Mouse (Mus musculus) heart, embryonic 14.5 days (tissue): ENCODE data around the gene Dus2. TPM values are rescaled to one million over a fixed set of nuclear protein-coding genes. Genes with fewer than 3 reads are reported as not detected.

Experiments used
- ATAC-seq: fragments of 200-750 bp; cut with Nextera tagmentation; 2 replicates; pipeline ENCODE4 v1.8.0; 2017; ENCODE audit warnings: low read depth, moderate TSS enrichment; ENCODE audit not compliant: insufficient number of reproducible peaks, insufficient read depth, low FRiP score
- H3K27ac ChIP-seq, 2 experiments: fragments of 200-500 bp in 1 of 2; fragments of 300-500 bp in 1 of 2; sonication (generic) in 1 of 2; replicated peaks in 1 of 2; 2 replicates each; pipeline ENCODE4 v1.5.1; 2012 to 2014; ENCODE audit warnings: low read depth in 2 of 2, low read length in 2 of 2, control low read depth in 1 of 2, mild to moderate bottlenecking in 1 of 2, mixed read lengths in 1 of 2; ENCODE audit not compliant: control insufficient read depth in 1 of 2, insufficient read depth in 1 of 2
- H3K27me3 ChIP-seq: fragments of 300-500 bp; sonication (generic); 2 replicates; pipeline ENCODE4 v1.6.1; 2014; ENCODE audit warnings: mild to moderate bottlenecking, low read length, control low read depth; ENCODE audit not compliant: control insufficient read depth, insufficient read depth
- H3K36me3 ChIP-seq: fragments of 300-500 bp; sonication (generic); 2 replicates; pipeline ENCODE4 v1.6.1; 2014; ENCODE audit warnings: mild to moderate bottlenecking, control low read depth, low read length, mixed read lengths; ENCODE audit not compliant: control insufficient read depth, insufficient read depth
- H3K4me1 ChIP-seq, 2 experiments: fragments of 200-500 bp in 1 of 2; fragments of 300-500 bp in 1 of 2; sonication (generic) in 1 of 2; 2 replicates each; pipeline ENCODE4 v1.6.1; 2012 to 2014; ENCODE audit warnings: low read length in 2 of 2, control low read depth in 1 of 2, mixed read lengths in 1 of 2; ENCODE audit not compliant: control insufficient read depth in 2 of 2, insufficient read depth in 2 of 2
- H3K4me2 ChIP-seq: fragments of 300-500 bp; sonication (generic); 2 replicates; pipeline ENCODE4 v1.6.1; 2014; ENCODE audit warnings: mild to moderate bottlenecking, low read length
- H3K4me3 ChIP-seq, 2 experiments: fragments of 200-500 bp in 1 of 2; fragments of 300-500 bp in 1 of 2; sonication (generic) in 1 of 2; 2 replicates each; pipeline ENCODE4 v1.5.1; 2012 to 2014; ENCODE audit warnings: low read length in 2 of 2, mild to moderate bottlenecking in 2 of 2, control low read depth in 1 of 2, low read depth in 1 of 2, moderate library complexity in 1 of 2; ENCODE audit not compliant: control insufficient read depth in 1 of 2, insufficient read depth in 1 of 2
- H3K9ac ChIP-seq: fragments of 300-500 bp; sonication (generic); 2 replicates; pipeline ENCODE4 v1.6.1; 2014; ENCODE audit warnings: mild to moderate bottlenecking, low read length
- H3K9me3 ChIP-seq: fragments of 300-500 bp; sonication (generic); 2 replicates; pipeline ENCODE4 v1.6.1; 2016; ENCODE audit warnings: low read length, control low read depth; ENCODE audit not compliant: control insufficient read depth
- whole genome bisulfite sequencing: fragments of 180-500 bp; shearing (Covaris S2); extraction: QIAGEN DNeasy Blood & Tissue Kit; methylation state at CpG from one replicate; pipeline ENCODE4 v1.1.7; 2014; 5-methylcytosine and 5-hydroxymethylcytosine counted together
- polyA plus RNA-seq: library from polyadenylated mRNA; unstranded; fragments of >200 nt; fragmentation: Nextera tagmentation; extraction: Ambion mirVana; gene quantifications from 2 replicates; pipeline ENCODE4 v1.2.1, GENCODE M21; 2014

Dus2 gene
- polyA plus RNA-seq, 1 experiment from 2014 or later = 15.2 TPM

DNA sequence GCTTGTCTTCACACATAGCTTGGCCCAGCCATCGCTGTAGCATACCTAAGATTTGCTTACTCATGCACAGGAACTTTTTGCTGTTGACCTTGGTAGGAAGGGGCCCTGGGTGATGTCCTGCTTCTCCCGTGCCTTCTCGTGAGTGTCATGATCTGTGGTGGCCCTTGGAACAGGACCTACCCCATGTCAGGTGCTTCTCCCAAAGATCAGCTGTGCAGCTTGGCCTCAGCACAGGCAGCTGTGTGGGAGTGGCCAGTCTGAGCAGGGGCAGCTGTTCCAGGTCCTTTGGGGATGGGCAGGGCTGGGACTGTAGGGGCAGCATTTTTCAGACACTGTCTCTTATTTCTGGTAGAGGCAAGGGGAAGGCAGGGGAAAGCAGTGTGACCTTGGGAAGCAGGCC lies 53.0 kb downstream of the Dus2 start:
- Histone ChIP-seq H3K27me3 (no peaks in the 10 kb centered on the region), H3K4me1 (no peaks in the 10 kb centered on the region), H3K36me3 (0 out of 2 replicates have a peak, but pooled peaks cover 3% of the 10 kb centered on the region), H3K9me3 (no peaks in the 10 kb centered on the region), H3K4me2 (no peak overlapping the region), H3K9ac (no peak overlapping the region), H3K27ac (no peak overlapping the region), H3K4me3 (no peak overlapping the region)
- 70% methylated on average over 3 of the region's 3 CpGs for WGBS
- no peak for ATAC-seq

DNA sequence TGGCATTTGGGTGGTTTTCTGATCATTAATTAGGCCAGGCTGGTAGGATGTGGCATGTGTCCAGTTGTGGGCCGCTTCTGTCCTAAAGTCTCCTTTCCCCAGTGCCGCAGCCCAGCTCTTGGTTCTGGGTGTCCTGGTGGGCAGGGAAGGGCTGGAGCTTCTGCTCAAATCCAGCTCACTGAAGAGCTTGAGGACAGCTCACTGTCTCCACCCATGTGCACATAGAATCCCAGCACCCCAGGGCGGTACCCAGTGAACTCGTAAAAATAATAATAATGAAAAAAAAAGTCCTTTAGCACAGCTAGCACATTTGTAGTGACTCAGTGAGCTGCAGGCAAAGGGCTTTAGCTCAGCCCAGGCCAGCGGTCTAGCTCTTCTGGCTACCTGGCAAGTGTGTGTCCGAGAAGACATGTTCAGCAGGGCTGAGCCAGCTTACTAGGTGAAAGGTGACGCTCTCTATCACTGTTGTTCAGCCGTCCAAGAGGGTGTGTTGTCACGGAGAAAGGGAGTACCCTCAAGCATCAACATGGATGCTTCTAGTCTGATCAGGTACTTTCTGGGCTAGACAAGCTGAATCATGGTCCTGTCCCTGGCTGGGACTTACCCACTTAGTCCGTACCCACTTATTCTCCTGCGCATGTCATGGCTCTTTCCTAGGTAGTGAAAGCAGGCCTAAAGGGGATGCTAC lies 55.9 kb downstream of the Dus2 start:
- H3K36me3 ChIP-seq = peaks cover 11% of the 10 kb centered on the region
- no peak for ATAC-seq
- H3K27ac ChIP-seq = no peak overlapping the region

GRCm38 (mm10) chr8:106047854-106048630 lies 56.9 kb downstream of the Dus2 start:
- peaks cover 20% of the 10 kb centered on the region for H3K36me3 ChIP-seq
- ATAC-seq = no peak
- no peaks in the 10 kb centered on the region for H3K4me1 ChIP-seq
- no peak overlapping the region for H3K9ac ChIP-seq
- H3K4me2 ChIP-seq = no peak overlapping the region
- no peaks in the 10 kb centered on the region for H3K27me3 ChIP-seq
- WGBS = 76% methylated on average over 5 of the region's 5 CpGs
- H3K4me3 ChIP-seq = no peak overlapping the region
- H3K9me3 ChIP-seq = no peaks in the 10 kb centered on the region
- H3K27ac ChIP-seq = no peak overlapping the region

More for the DNA sequence above, 55.9 kb downstream of the Dus2 start:
- Histone ChIP-seq H3K9me3 (no peaks in the 10 kb centered on the region), H3K9ac (no peak overlapping the region), H3K27me3 (no peaks in the 10 kb centered on the region), H3K4me2 (no peak overlapping the region), H3K4me3 (no peak overlapping the region), H3K4me1 (no peaks in the 10 kb centered on the region)
- WGBS = 85% methylated on average over 11 of the region's 11 CpGs

- no peak for ATAC-seq
- WGBS = 87% methylated on average over 6 of the region's 6 CpGs
- no peak overlapping the region for H3K4me3 ChIP-seq
- no peak overlapping the region for H3K27ac ChIP-seq
- no peak overlapping the region for H3K4me2 ChIP-seq
- no peaks in the 10 kb centered on the region for H3K4me1 ChIP-seq
- no peak overlapping the region for H3K9ac ChIP-seq
- H3K27me3 ChIP-seq = no peaks in the 10 kb centered on the region
- no peaks in the 10 kb centered on the region for H3K9me3 ChIP-seq
- peaks cover 35% of the 10 kb centered on the region for H3K36me3 ChIP-seq
Observed at GRCm38 (mm10) chr8:106049840-106050239, 58.7 kb downstream of the Dus2 start.

DNA sequence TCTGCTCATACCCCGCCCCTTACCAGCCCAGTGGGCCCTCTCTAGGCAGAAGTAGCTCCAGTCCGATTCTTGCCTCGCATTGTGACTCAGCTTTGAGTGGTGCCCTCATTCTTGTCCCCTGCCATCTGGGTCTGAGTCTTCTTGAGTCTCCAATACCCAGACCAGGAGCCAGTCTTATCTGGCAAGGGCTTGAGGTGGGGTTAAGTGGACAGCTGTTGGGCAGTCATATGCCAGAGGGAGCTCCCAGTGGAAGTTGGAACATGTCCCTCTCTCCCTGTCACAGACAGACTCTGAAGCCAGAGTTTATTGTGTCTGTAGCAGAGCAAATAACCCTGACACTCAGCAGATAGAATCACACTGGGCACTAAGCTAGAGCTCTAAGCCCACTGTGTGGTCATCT lies 59.9 kb downstream of the Dus2 start:
- H3K4me1 ChIP-seq = no peaks in the 10 kb centered on the region
- no peaks in the 10 kb centered on the region for H3K9me3 ChIP-seq
- H3K36me3 ChIP-seq = peaks cover 35% of the 10 kb centered on the region
- no peak overlapping the region for H3K4me2 ChIP-seq
- ATAC-seq = no peak
- 84% methylated on average over 3 of the region's 3 CpGs for WGBS
- no peak overlapping the region for H3K27ac ChIP-seq
- H3K4me3 ChIP-seq = no peak overlapping the region
- no peaks in the 10 kb centered on the region for H3K27me3 ChIP-seq
- H3K9ac ChIP-seq = no peak overlapping the region

DNA sequence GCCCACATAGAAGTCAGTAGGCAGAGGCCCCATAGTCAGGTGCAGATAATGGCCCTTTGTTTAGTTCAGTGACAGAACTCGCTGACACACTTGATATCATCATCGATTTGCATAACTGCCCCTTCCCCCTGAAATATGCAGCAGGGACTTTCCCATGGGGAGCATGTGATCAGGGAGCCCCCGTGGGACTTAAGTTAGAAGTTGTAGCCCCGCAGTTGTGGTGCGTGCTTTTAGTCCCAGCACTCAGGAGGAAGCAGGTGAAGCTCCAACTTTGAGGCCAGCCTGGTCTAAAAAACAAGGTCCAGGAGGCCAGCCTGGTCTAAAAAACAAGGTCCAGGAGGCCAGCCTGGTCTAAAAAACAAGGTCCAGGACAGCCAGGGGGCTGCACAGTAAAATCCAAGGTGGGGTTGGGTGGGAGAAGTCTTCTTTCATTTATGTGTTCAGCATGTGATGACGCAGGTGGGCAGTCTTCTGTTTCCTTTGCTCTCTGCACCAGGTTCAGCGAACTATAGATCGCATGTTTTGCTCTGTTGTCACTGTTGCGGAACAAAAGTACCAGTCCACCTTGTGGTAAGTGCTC lies 61.5 kb downstream of the Dus2 start:
- Histone ChIP-seq H3K9me3 (no peaks in the 10 kb centered on the region), H3K4me2 (no peak overlapping the region), H3K27me3 (no peaks in the 10 kb centered on the region), H3K4me1 (no peaks in the 10 kb centered on the region), H3K27ac (no peak overlapping the region), H3K4me3 (no peak overlapping the region), H3K9ac (no peak overlapping the region), H3K36me3 (peaks cover 35% of the 10 kb centered on the region)
- 85% methylated on average over 9 of the region's 9 CpGs for WGBS
- ATAC-seq = no peak

DNA sequence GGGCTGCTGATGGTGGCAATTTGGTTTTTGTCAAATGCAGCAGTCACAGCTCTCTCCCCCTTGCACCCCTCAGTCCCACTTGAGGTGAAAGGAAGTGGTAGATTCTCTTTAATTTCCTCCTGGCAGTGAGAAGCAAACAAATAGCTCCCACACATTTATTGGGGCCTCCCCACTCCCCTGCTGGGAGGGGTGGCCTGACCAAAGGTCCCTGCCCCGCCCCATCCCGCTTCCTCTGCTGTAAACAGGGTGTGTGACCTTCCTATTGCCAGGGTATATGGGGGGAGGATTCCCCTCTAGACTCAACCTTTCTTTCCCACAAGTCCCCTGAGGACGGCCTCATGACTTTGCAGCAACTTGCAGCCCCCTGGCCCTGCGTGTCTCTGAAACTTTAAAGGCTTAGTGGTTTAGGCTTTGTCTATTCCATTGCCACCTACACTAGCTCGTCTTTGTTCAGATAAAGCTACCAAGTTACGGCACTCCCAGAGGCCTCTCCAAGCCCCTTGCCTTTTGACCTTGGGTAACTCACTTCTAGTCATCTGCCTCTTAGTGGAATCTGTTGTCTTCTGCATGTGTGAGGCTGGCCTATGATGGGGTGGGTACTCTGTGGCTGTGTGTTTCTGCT lies 63.2 kb downstream of the Dus2 start:
- Histone ChIP-seq H3K4me1 (peaks cover 0 to 8% of the 10 kb centered on the region in 2 experiments; a peak in 2 of 4 replicates), H3K27ac (no peak overlapping the region), H3K36me3 (peaks cover 35% of the 10 kb centered on the region), H3K4me2 (no peak overlapping the region), H3K9me3 (no peaks in the 10 kb centered on the region), H3K4me3 (no peak overlapping the region), H3K9ac (no peak overlapping the region), H3K27me3 (no peaks in the 10 kb centered on the region)
- WGBS = 64% methylated on average over 6 of the region's 6 CpGs
- no peak for ATAC-seq
